Mouse (Mus musculus) stomach, embryonic 14.5 days (tissue): ENCODE results near the gene Tmc6. TPM values are rescaled to one million over a fixed set of nuclear protein-coding genes. Genes with fewer than 3 reads are reported as not detected.

Experiments
- ATAC-seq: fragments of 200-750 bp; cut with Nextera tagmentation; 2 replicates; pipeline ENCODE4 v1.8.0; 2017; ENCODE audit warnings: low read depth, moderate TSS enrichment; ENCODE audit not compliant: insufficient number of reproducible peaks, insufficient read depth, low FRiP score
- H3K27ac ChIP-seq: fragments of 300-500 bp; sonication (generic); 2 replicates; pipeline ENCODE4 v1.5.1; 2014; ENCODE audit warnings: mild to moderate bottlenecking, low read length, moderate library complexity, mixed read lengths
- H3K27me3 ChIP-seq: fragments of 300-500 bp; sonication (generic); 2 replicates; pipeline ENCODE4 v1.6.1; 2014; ENCODE audit warnings: low read length, control low read depth, mixed read lengths; ENCODE audit not compliant: control insufficient read depth, insufficient read depth
- H3K36me3 ChIP-seq: fragments of 300-500 bp; sonication (generic); 2 replicates; pipeline ENCODE4 v1.6.1; 2014; ENCODE audit warnings: mild to moderate bottlenecking, control low read depth, low read length, moderate library complexity, mixed read lengths; ENCODE audit not compliant: control insufficient read depth, insufficient read depth
- H3K4me1 ChIP-seq: fragments of 300-500 bp; sonication (generic); 2 replicates; pipeline ENCODE4 v1.6.1; 2014; ENCODE audit warnings: low read length, control low read depth, mixed read lengths; ENCODE audit not compliant: control insufficient read depth, insufficient read depth
- H3K4me2 ChIP-seq: fragments of 300-500 bp; sonication (generic); replicated peaks from 2 replicates; pipeline ENCODE4 v1.6.1; 2014; ENCODE audit warnings: low read depth, low read length, control low read depth
- H3K4me3 ChIP-seq: fragments of 300-500 bp; sonication (generic); 2 replicates; pipeline ENCODE4 v1.5.1; 2014; ENCODE audit warnings: low read depth, low read length, control low read depth
- H3K9ac ChIP-seq: fragments of 300-500 bp; sonication (generic); replicated peaks from 2 replicates; pipeline ENCODE4 v1.6.1; 2014; ENCODE audit warnings: low read depth, mild to moderate bottlenecking, control low read depth, low read length, moderate library complexity, mixed read lengths
- H3K9me3 ChIP-seq: fragments of 300-500 bp; sonication (generic); 2 replicates; pipeline ENCODE4 v1.6.1; 2016; ENCODE audit warnings: low read depth, low read length, control low read depth; ENCODE audit not compliant: control insufficient read depth
- WGBS: fragments of 180-500 bp; shearing (Covaris S2); extraction: QIAGEN DNeasy Blood & Tissue Kit; methylation state at CpG from one replicate; pipeline ENCODE4 v1.1.7; 2014; 5-methylcytosine and 5-hydroxymethylcytosine counted together
- polyA plus RNA-seq: library from polyadenylated mRNA; unstranded; fragments of >200 nt; fragmentation: Nextera tagmentation; extraction: Ambion mirVana; gene quantifications from 2 replicates; pipeline ENCODE4 v1.2.1, GENCODE M21; 2014

The Tmc6 gene
- polyA plus RNA-seq, 1 experiment from 2014 or later = 23.0 TPM

DNA sequence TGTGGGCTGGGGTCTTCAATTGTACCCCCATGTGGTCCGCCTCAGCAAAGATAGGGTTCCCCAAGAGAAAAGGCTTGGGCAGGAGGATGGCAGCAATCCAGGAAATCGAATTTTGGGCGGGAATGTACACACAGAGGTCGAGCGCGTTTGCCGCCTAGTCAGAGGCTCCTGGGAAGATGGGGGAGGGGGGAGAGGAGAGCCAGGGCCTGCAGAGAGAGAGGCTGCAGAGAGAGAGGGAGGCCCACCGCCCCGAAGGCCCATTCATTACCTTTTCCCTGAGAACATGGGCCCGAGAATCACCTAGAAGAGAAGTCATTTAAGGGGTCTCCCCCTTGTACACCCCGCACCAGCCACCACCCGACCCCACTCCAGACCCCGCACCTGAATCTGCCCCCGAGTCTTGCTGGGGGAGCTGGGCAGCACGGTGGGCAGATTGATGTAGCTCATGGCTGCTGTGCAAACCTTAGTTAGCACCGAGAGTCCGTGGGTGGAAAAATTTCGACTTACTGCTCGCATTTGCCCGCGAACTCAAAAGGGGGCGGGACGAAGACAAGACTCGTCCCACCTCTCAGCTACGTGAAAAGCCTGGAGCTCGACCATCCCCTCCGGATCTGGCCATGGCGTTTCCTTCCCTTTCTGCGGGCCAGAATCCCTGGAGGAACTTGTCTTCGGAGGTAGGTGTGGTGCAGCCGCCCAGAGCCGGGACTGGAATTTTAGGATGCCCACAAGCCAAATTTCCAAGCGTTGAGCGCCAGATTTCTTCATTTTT lies 43.5 kb upstream of the Tmc6 start, which contains the start of the genes Afmid and Tk1:
Afmid (plus strand) TSS at position 592 of the 769 bp plus-strand sequence.
Tk1 (minus strand) TSS at position 760 of the 769 bp plus-strand sequence.
- WGBS = 1% methylated on average over 34 of the region's 34 CpGs
- Histone ChIP-seq H3K27ac (peak within 1 kb of the TSS; percentile 95), H3K27me3 (no peaks in the 10 kb centered on the region), H3K9me3 (no peaks in the 10 kb centered on the region), H3K36me3 (peaks cover 11% of the 10 kb centered on the region; the same call in 1 of the 2 replicates), H3K9ac (peak within 1 kb of the TSS; percentile 74), H3K4me2 (peak within 1 kb of the TSS; percentile 85), H3K4me3 (peak within 1 kb of the TSS; percentile 64), H3K4me1 (peaks cover 58% of the 10 kb centered on the region)
- ATAC-seq = peak; percentile 53

DNA sequence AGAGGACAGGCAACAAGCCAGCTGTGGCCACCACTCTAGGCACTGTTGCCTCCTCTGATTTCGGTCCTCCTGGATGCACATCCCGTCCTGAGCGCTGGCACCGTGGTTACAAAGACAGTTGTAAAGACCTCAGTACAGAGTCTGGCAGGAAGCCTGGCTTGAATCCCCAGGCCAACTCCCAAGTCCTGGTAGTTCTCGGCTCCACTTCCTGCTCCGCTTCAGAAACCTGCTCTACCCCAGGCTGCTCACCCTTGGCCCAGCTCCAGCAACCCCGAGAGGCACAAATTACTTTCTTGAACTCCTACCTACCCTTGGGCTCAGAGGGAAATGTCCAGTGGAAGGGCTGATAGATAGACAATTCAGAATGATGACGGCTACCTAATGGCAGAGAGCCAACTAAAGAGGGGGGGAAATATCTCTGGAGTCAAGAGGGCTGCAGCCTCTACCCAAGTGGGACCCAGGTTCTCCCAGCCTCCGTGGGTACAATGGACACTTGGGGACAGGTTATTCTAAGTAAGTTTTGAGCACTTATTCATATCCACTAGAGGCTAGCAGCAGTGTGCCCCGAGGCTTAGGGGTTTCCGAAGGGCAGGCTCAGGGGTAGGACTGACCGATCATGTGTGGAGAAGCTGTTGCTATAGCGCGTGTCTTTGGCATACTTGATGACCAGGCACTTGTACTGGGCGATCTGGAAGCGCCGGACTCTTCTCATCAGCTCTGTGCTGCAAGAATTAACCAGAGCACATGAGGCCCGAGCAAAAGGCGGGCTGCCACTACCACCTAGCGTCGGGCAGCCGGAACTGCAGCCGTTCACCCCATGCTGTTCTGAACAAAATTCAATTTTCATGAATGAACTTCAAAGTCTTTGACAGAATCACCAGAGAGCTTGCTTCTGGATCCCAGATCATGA lies 42.3 kb upstream of the Tmc6 start:
- 18% methylated on average over 23 of the region's 23 CpGs for WGBS
- peak overlapping the region; percentile 85 for H3K4me2 ChIP-seq
- peak overlapping the region; percentile 74; the same call in 1 of the 2 replicates for H3K9ac ChIP-seq
- ATAC-seq = peak; percentile 55; the same call in 1 of the 2 replicates
- no peaks in the 10 kb centered on the region for H3K9me3 ChIP-seq
- H3K4me1 ChIP-seq = peaks cover 55% of the 10 kb centered on the region
- H3K4me3 ChIP-seq = peak overlapping the region; percentile 64
- peak overlapping the region; percentile 95; the same call in 1 of the 2 replicates for H3K27ac ChIP-seq
- peaks cover 22% of the 10 kb centered on the region; the same call in 1 of the 2 replicates for H3K36me3 ChIP-seq
- H3K27me3 ChIP-seq = no peaks in the 10 kb centered on the region

DNA sequence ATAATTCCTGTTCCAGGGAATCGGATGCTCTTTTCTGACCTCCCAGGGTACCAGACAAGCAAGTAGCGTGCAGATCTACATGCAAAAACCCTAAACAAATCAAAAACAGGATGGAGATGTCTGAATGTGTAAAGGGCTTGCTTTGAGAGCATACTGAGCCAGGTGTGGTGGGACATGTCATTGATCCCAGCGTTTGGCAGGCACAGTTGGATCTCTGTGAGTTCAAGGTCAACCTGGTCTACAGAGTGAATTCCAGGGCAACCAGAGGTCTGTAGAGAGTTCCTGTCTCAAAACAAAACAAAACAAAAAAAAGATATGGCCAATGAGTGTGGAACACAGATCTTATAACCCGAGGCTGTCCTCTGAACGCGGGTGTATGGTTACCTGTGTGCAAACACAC lies 41.4 kb upstream of the Tmc6 start:
- H3K9me3 ChIP-seq = no peaks in the 10 kb centered on the region
- ATAC-seq = no peak
- H3K9ac ChIP-seq = no peak overlapping the region
- H3K36me3 ChIP-seq = peaks cover 30% of the 10 kb centered on the region; the same call in 1 of the 2 replicates
- 86% methylated on average over 6 of the region's 6 CpGs for WGBS
- peaks cover 46% of the 10 kb centered on the region for H3K4me1 ChIP-seq
- H3K4me3 ChIP-seq = no peak overlapping the region
- no peaks in the 10 kb centered on the region for H3K27me3 ChIP-seq
- H3K4me2 ChIP-seq = peak overlapping the region; percentile 85; the same call in 1 of the 2 replicates
- peak overlapping the region; percentile 39; the same call in 1 of the 2 replicates for H3K27ac ChIP-seq

DNA sequence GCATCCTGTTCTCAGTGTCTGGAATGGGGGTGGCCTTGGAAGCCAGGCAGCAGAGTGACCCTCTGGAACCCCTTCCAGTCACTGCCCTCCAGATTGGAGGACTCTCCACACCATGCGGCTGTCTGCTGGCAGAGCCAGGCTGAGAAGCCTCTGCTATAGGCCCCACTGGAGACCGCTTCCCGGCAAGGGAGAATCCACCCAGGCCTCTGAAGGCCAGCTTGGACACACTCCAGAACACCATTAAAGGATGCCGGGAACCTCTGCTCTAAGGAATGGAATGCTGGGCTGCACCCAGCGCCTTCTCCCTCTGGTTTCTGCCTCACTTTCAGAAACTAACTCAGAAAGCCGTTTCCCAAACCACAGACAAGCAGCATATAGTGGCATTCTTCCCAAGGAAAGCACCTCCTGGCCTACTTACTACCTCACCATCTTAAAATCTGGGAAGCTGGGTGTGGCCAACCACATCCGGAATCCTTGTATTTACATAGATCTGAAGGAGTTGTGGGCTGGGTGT lies 40.8 kb upstream of the Tmc6 start:
- Histone ChIP-seq H3K27me3 (no peaks in the 10 kb centered on the region), H3K27ac (peak overlapping the region; percentile 39; the same call in 1 of the 2 replicates), H3K36me3 (peaks cover 34% of the 10 kb centered on the region; the same call in 1 of the 2 replicates), H3K4me2 (no peak overlapping the region), H3K4me1 (peaks cover 42% of the 10 kb centered on the region), H3K4me3 (no peak overlapping the region), H3K9me3 (no peaks in the 10 kb centered on the region), H3K9ac (no peak overlapping the region)
- 57% methylated on average over 7 of the region's 7 CpGs for WGBS
- no peak for ATAC-seq

DNA sequence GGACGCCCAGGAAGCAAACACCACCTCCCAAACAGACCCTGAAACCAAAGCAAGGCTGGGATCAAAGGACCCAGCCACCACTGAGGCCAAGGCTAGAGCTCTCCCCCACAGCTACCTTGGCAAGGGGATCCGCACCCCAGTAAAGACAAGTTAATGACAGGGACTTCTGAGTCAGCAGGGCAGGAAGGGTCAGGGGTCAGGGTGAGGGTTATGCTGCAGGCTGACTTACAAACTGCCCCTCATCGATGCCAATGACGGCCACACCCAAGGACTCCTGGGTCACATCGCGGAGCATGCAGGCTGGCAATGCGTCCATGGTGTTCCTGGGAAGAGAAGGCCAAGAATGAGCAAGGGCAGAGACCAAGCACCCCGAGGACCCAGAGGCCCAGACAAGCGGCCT lies 39.9 kb upstream of the Tmc6 start:
- ATAC-seq = no peak
- H3K27me3 ChIP-seq = no peaks in the 10 kb centered on the region
- no peak overlapping the region for H3K4me2 ChIP-seq
- H3K9me3 ChIP-seq = no peaks in the 10 kb centered on the region
- H3K27ac ChIP-seq = no peak overlapping the region
- H3K4me3 ChIP-seq = no peak overlapping the region
- peaks cover 32% of the 10 kb centered on the region for H3K4me1 ChIP-seq
- WGBS = 88% methylated on average over 9 of the region's 9 CpGs
- peaks cover 37% of the 10 kb centered on the region for H3K36me3 ChIP-seq
- no peak overlapping the region for H3K9ac ChIP-seq

DNA sequence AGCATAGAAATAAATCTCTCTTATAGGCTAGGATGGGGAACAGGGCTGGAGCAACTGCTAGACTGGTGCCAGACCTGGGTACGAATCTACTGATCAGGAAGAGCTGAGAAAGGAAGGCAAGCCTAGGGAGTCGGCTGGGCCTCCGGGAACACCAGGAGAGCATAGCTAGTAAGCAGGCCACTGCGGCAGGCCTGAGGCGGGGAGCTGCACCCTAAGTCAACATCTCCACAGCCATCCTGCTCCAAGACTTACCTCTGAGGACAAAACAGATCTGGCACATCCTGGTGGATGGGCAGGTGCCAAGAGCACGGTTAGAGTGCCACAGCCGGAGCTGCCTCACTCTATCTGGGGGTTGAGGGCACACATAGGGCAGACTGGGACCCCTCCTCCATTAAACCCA lies 38.2 kb upstream of the Tmc6 start:
- WGBS = 89% methylated on average over 7 of the region's 7 CpGs

DNA sequence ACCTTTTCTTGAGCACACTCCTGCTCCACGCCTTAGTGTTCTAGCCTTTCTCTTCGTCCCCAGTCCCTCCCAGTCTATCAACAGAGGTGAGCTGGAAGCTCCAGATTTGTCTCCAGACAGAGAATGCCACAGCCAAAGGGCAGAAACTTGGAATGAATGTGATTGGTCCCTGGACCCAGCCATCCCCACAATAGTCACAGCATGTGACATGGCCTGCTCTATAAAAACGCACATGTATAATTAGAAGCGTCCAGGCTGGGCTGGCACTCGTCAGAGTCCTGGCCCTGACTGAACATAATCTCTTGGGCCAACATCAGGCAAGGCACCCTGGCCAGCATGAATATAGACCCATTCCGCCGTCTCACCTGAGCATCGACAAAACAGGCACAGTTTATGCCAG lies 37.1 kb upstream of the Tmc6 start:
- 85% methylated on average over 8 of the region's 8 CpGs for WGBS
- no peak overlapping the region for H3K9ac ChIP-seq
- H3K4me3 ChIP-seq = no peak overlapping the region
- H3K27ac ChIP-seq = no peak overlapping the region
- no peak for ATAC-seq
- H3K4me1 ChIP-seq = peaks cover 15% of the 10 kb centered on the region
- no peaks in the 10 kb centered on the region for H3K27me3 ChIP-seq
- H3K4me2 ChIP-seq = no peak overlapping the region
- H3K9me3 ChIP-seq = no peaks in the 10 kb centered on the region
- peaks cover 56% of the 10 kb centered on the region for H3K36me3 ChIP-seq

More for the DNA sequence above, 38.2 kb upstream of the Tmc6 start:
- Histone ChIP-seq H3K9me3 (no peaks in the 10 kb centered on the region), H3K36me3 (peaks cover 49% of the 10 kb centered on the region), H3K27ac (no peak overlapping the region), H3K4me1 (peaks cover 23% of the 10 kb centered on the region), H3K27me3 (no peaks in the 10 kb centered on the region), H3K4me2 (no peak overlapping the region), H3K4me3 (no peak overlapping the region), H3K9ac (no peak overlapping the region)
- no peak for ATAC-seq

DNA sequence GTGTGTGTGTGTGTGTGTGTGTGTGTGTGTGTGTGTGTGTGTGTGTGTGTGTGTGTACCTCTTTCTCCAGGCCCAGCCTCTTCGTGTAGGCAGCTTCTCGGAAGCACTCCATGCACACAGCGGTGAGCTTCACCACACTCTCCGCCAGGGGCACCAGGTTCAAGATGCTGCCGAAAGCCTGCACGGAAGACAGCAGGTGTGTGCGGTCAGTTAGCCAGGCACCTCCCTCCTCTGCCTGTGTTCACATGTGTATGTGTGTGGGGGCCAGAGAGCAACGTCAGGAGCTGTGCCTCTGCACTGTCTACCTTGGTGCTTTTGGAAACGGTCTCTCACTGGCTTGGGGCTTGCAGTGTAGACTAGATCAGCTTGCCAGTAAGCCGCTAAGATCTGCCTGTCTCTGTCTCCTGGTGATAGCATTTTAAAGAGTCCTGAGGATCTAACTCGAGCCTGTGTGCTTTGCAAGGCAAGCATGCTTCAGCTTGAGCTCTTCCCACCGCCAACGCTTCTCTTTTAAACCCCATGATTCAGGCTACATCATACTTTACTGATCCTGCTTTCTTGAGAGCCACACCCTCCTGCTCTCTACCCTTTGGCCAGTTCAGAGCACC lies 34.5 kb upstream of the Tmc6 start:
- no peak overlapping the region for H3K4me2 ChIP-seq
- H3K9ac ChIP-seq = no peak overlapping the region
- H3K4me1 ChIP-seq = no peaks in the 10 kb centered on the region
- H3K27me3 ChIP-seq = no peaks in the 10 kb centered on the region
- no peak overlapping the region for H3K27ac ChIP-seq
- peaks cover 61% of the 10 kb centered on the region for H3K36me3 ChIP-seq
- no peaks in the 10 kb centered on the region for H3K9me3 ChIP-seq
- H3K4me3 ChIP-seq = no peak overlapping the region
- no peak for ATAC-seq
- 88% methylated on average over 12 of the region's 13 CpGs for WGBS
